Mouse (Mus musculus): ENCODE measurements around the gene Mad1l1. TPM values are rescaled to one million over a fixed set of nuclear protein-coding genes. Genes with fewer than 3 reads are reported as not detected.

Gene Mad1l1
- polyA plus RNA-seq, 1 experiment from 2014 or later = 43.7 TPM

DNA sequence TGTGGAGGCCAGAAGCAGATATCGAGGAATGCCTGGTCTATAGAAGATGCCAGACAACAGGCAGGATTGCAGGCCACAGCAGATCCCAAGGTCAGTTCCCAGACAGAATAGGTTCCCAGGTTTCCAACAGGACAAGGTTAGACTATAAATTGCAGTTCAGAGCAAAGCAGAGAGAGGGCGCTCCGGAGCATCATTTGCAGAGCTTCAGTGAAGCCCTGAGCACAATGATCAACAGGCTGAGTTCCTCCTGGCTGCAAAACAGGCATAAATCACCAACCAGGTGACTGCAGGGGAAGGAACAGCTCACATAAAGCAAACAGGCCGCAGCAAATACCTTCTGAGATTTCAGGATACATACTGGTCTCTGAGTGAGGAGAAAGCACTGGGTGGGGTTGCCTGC, 123.6 kb downstream of the Mad1l1 start:
- no peak overlapping the region for H3K4me2 ChIP-seq (ENCODE audit: low read depth, low read length)
- H3K27me3 ChIP-seq (ENCODE audit: control insufficient read depth, insufficient read depth, low read length) = no peaks in the 10 kb centered on the region
- peak; percentile 79 for DNase-seq (ENCODE audit: low spot score)
- H3K36me3 ChIP-seq (replicated peaks; ENCODE audit: control insufficient read depth, insufficient read depth, low read depth, low read length) = no peaks in the 10 kb centered on the region
- H3K4me1 ChIP-seq (ENCODE audit: control insufficient read depth, insufficient read depth, low read length) = no peaks in the 10 kb centered on the region
- ATAC-seq (replicated peaks; ENCODE audit: insufficient number of reproducible peaks, low FRiP score, low TSS enrichment, low read depth) = no peak
- no peak overlapping the region for H3K9ac ChIP-seq (replicated peaks; ENCODE audit: low read length)
- H3K27ac ChIP-seq (replicated peaks; ENCODE audit: low read depth, low read length) = no peak overlapping the region
- no peak overlapping the region for H3K4me3 ChIP-seq (ENCODE audit: low read depth, low read length)
- H3K9me3 ChIP-seq (replicated peaks; ENCODE audit: control insufficient read depth, low read length) = no peaks in the 10 kb centered on the region
- WGBS = 28% methylated on average over 4 of the region's 4 CpGs

DNA sequence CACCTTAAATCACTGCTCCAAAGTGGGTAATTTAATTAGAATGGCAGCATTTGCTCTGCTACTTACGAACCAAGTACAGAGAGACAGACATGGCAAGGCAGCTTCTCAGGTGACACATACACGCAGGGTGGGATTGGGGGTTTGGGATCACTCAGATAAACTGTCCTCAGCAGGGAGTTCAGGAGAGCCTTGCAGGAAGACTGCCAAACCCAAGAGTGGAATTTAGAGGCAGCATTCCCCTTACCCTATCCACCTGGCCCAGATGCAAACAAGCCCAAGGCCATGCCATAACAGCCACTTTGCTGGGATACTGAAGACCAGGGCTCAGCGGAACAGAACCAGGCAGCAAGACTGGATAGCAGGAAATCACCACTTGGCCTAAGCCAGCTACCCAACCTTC, 124.9 kb downstream of the Mad1l1 start:
- Histone ChIP-seq H3K9ac (replicated peaks; ENCODE audit: low read length) (no peak overlapping the region), H3K9me3 (replicated peaks; ENCODE audit: control insufficient read depth, low read length) (no peaks in the 10 kb centered on the region), H3K27me3 (ENCODE audit: control insufficient read depth, insufficient read depth, low read length) (no peaks in the 10 kb centered on the region), H3K27ac (replicated peaks; ENCODE audit: low read depth, low read length) (no peak overlapping the region), H3K4me3 (ENCODE audit: low read depth, low read length) (no peak overlapping the region), H3K36me3 (replicated peaks; ENCODE audit: control insufficient read depth, insufficient read depth, low read depth, low read length) (no peaks in the 10 kb centered on the region; the same call in 1 of the 2 replicates), H3K4me1 (ENCODE audit: control insufficient read depth, insufficient read depth, low read length) (no peaks in the 10 kb centered on the region), H3K4me2 (ENCODE audit: low read depth, low read length) (no peak overlapping the region)
- ATAC-seq (replicated peaks; ENCODE audit: insufficient number of reproducible peaks, low FRiP score, low TSS enrichment, low read depth) (no peak), DNase-seq (ENCODE audit: low spot score) (no peak)
- WGBS = 73% methylated on average over 3 of the region's 3 CpGs

DNA sequence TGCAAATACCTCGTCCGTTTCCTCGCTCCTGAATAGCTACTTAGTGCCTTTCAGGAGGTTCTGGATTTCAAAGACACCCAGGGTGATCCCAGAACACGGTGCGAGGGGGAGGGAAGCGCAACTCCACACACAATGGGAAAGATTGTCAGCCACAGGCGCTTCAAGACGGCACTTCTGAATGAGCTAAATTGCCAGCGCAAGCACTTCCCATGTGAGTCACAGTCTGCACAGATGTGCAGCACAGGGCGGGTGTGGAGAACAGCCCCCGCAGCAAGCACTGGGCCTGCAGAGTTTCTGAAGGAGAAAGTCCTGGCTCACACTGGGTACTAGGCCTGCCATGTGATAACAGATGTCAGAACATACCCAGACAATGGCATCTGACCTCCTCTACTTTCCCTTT, 127.2 kb downstream of the Mad1l1 start:
- Histone ChIP-seq H3K36me3 (replicated peaks; ENCODE audit: control insufficient read depth, insufficient read depth, low read depth, low read length) (no peaks in the 10 kb centered on the region; the same call in 1 of the 2 replicates), H3K4me1 (ENCODE audit: control insufficient read depth, insufficient read depth, low read length) (no peaks in the 10 kb centered on the region), H3K4me2 (ENCODE audit: low read depth, low read length) (no peak overlapping the region), H3K9me3 (replicated peaks; ENCODE audit: control insufficient read depth, low read length) (no peaks in the 10 kb centered on the region), H3K9ac (replicated peaks; ENCODE audit: low read length) (no peak overlapping the region), H3K27me3 (ENCODE audit: control insufficient read depth, insufficient read depth, low read length) (no peaks in the 10 kb centered on the region), H3K27ac (replicated peaks; ENCODE audit: low read depth, low read length) (no peak overlapping the region), H3K4me3 (ENCODE audit: low read depth, low read length) (no peak overlapping the region)
- ATAC-seq (replicated peaks; ENCODE audit: insufficient number of reproducible peaks, low FRiP score, low TSS enrichment, low read depth) (no peak), DNase-seq (ENCODE audit: low spot score) (no peak)
- WGBS = 52% methylated on average over 11 of the region's 11 CpGs

DNA sequence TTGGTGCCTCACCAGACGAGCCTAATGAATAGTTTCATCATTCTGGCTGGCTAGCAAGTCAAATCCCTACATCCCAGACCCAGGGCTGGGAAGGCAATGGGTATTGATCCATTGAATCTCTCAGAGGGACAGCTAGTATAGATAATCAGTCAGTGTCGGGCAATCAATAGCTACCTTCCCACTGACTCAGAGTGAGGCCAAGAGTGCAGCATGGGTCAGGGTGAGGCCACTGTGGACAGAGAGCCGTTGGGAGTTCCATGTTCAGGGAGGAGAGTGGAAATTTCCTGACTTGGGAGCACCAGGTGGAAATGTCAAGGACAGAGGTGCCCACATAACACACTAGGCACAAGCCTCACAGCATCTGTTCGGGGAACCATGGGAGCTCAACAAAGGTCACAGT, 129.8 kb downstream of the Mad1l1 start:
- H3K9me3 ChIP-seq (replicated peaks; ENCODE audit: control insufficient read depth, low read length) = no peaks in the 10 kb centered on the region
- H3K9ac ChIP-seq (replicated peaks; ENCODE audit: low read length) = no peak overlapping the region
- WGBS = 72% methylated on average over 4 of the region's 4 CpGs
- H3K4me3 ChIP-seq (ENCODE audit: low read depth, low read length) = no peak overlapping the region
- no peaks in the 10 kb centered on the region; the same call in 1 of the 2 replicates for H3K36me3 ChIP-seq (replicated peaks; ENCODE audit: control insufficient read depth, insufficient read depth, low read depth, low read length)
- no peak for ATAC-seq (replicated peaks; ENCODE audit: insufficient number of reproducible peaks, low FRiP score, low TSS enrichment, low read depth)
- no peak overlapping the region for H3K4me2 ChIP-seq (ENCODE audit: low read depth, low read length)
- no peaks in the 10 kb centered on the region for H3K27me3 ChIP-seq (ENCODE audit: control insufficient read depth, insufficient read depth, low read length)
- H3K27ac ChIP-seq (replicated peaks; ENCODE audit: low read depth, low read length) = no peak overlapping the region
- DNase-seq (ENCODE audit: low spot score) = no peak
- H3K4me1 ChIP-seq (ENCODE audit: control insufficient read depth, insufficient read depth, low read length) = no peaks in the 10 kb centered on the region

DNA sequence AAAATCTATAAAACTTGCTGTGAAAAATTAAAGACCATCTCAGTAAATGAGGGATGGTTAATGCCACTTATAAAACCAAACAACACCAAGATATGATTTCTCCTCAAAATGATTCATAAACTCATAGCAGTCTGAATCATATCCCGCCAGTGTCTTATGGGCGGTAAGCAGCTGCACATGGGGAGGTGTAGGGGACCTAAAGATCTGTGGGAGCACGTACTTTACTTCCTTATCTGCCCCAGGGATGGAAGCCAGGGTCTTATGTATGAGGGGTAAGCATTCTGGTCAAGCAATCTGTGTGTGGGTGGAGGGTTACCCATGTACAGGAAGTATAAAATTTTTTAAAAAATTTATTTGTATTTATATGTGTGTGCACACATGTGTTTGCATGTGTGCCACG, 135.0 kb downstream of the Mad1l1 start:
- Histone ChIP-seq H3K9me3 (replicated peaks; ENCODE audit: control insufficient read depth, low read length) (no peaks in the 10 kb centered on the region), H3K4me2 (ENCODE audit: low read depth, low read length) (no peak overlapping the region), H3K27ac (replicated peaks; ENCODE audit: low read depth, low read length) (no peak overlapping the region), H3K27me3 (ENCODE audit: control insufficient read depth, insufficient read depth, low read length) (no peaks in the 10 kb centered on the region), H3K4me1 (ENCODE audit: control insufficient read depth, insufficient read depth, low read length) (no peaks in the 10 kb centered on the region), H3K9ac (replicated peaks; ENCODE audit: low read length) (no peak overlapping the region), H3K4me3 (ENCODE audit: low read depth, low read length) (no peak overlapping the region), H3K36me3 (replicated peaks; ENCODE audit: control insufficient read depth, insufficient read depth, low read depth, low read length) (no peaks in the 10 kb centered on the region)
- WGBS = 89% methylated on average over 4 of the region's 4 CpGs
- no peak for DNase-seq (ENCODE audit: low spot score)
- ATAC-seq (replicated peaks; ENCODE audit: insufficient number of reproducible peaks, low FRiP score, low TSS enrichment, low read depth) = no peak

DNA sequence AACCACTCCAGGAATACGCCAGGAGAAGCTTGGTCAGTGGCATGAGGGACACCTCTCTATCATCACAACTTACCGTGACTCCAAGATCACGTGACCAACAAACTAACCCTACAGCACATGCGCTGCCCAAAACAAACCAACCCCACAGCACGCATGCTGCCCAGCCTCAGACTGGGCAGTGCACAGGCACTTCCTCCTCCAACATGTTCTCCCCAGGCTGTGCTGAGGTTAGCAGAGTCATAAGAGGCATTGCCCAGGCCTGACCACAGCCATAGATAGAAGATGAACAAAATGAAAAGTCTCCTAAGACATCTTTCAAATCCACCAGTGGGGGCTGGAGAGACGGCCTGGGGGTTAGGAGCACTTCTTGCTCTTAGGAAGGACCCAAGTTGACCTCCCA, 135.6 kb downstream of the Mad1l1 start:
- Histone ChIP-seq H3K9me3 (replicated peaks; ENCODE audit: control insufficient read depth, low read length) (no peaks in the 10 kb centered on the region), H3K4me3 (ENCODE audit: low read depth, low read length) (no peak overlapping the region), H3K9ac (replicated peaks; ENCODE audit: low read length) (no peak overlapping the region), H3K4me1 (ENCODE audit: control insufficient read depth, insufficient read depth, low read length) (no peaks in the 10 kb centered on the region), H3K36me3 (replicated peaks; ENCODE audit: control insufficient read depth, insufficient read depth, low read depth, low read length) (no peaks in the 10 kb centered on the region), H3K27ac (replicated peaks; ENCODE audit: low read depth, low read length) (no peak overlapping the region), H3K4me2 (ENCODE audit: low read depth, low read length) (no peak overlapping the region), H3K27me3 (ENCODE audit: control insufficient read depth, insufficient read depth, low read length) (no peaks in the 10 kb centered on the region)
- DNase-seq (ENCODE audit: low spot score) (no peak), ATAC-seq (replicated peaks; ENCODE audit: insufficient number of reproducible peaks, low FRiP score, low TSS enrichment, low read depth) (no peak)
- WGBS = 90% methylated on average over 6 of the region's 6 CpGs

DNA sequence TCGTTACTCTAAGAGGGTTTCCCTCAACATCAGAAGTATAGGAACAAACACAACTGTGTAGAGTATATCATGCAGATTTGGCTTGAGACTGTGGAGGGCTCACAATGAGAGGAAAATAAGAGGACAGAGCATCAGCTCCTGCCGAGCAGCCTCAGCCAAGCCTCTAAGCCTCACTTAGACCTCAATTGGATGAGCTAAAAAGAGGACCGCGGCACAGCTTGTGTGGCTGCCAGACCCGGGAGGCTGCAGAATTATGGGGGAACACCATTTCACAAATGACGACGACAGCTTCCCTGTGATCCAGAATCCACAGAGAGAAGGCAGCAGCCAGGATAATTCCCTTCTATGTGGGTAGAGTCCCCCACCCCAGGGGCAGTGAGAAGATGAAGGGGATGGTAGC, 138.0 kb downstream of the Mad1l1 start:
- Histone ChIP-seq H3K9ac (replicated peaks; ENCODE audit: low read length) (no peak overlapping the region), H3K9me3 (replicated peaks; ENCODE audit: control insufficient read depth, low read length) (no peaks in the 10 kb centered on the region), H3K27ac (replicated peaks; ENCODE audit: low read depth, low read length) (no peak overlapping the region), H3K27me3 (ENCODE audit: control insufficient read depth, insufficient read depth, low read length) (no peaks in the 10 kb centered on the region), H3K4me2 (ENCODE audit: low read depth, low read length) (no peak overlapping the region), H3K36me3 (replicated peaks; ENCODE audit: control insufficient read depth, insufficient read depth, low read depth, low read length) (no peaks in the 10 kb centered on the region), H3K4me3 (ENCODE audit: low read depth, low read length) (no peak overlapping the region), H3K4me1 (ENCODE audit: control insufficient read depth, insufficient read depth, low read length) (no peaks in the 10 kb centered on the region)
- WGBS = 85% methylated on average over 7 of the region's 7 CpGs
- ATAC-seq (replicated peaks; ENCODE audit: insufficient number of reproducible peaks, low FRiP score, low TSS enrichment, low read depth) = no peak
- no peak for DNase-seq (ENCODE audit: low spot score)

DNA sequence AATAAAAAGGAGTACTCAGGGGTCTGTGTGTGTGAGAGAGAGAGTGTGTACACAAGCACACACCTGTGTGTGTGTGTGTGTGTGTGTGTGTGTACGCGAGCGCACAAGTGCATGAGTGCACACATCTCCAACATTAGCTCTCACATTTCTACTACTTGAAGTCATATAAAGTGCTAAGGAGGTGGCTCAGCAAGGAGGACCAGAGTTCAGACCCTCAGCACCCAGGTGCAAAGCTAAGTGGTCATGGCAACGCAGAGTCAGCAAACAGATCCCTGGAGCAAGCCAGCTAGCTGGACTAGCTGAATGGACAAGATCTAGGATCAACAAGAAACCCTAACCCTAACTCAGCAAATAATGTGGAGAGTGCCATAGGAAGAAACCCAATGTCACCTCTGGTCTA, 139.0 kb downstream of the Mad1l1 start:
- Histone ChIP-seq H3K4me3 (ENCODE audit: low read depth, low read length) (no peak overlapping the region), H3K27ac (replicated peaks; ENCODE audit: low read depth, low read length) (no peak overlapping the region), H3K9ac (replicated peaks; ENCODE audit: low read length) (no peak overlapping the region), H3K27me3 (ENCODE audit: control insufficient read depth, insufficient read depth, low read length) (no peaks in the 10 kb centered on the region), H3K4me1 (ENCODE audit: control insufficient read depth, insufficient read depth, low read length) (no peaks in the 10 kb centered on the region), H3K36me3 (replicated peaks; ENCODE audit: control insufficient read depth, insufficient read depth, low read depth, low read length) (no peaks in the 10 kb centered on the region), H3K4me2 (ENCODE audit: low read depth, low read length) (no peak overlapping the region), H3K9me3 (replicated peaks; ENCODE audit: control insufficient read depth, low read length) (no peaks in the 10 kb centered on the region)
- no peak for ATAC-seq (replicated peaks; ENCODE audit: insufficient number of reproducible peaks, low FRiP score, low TSS enrichment, low read depth)
- no peak for DNase-seq (ENCODE audit: low spot score)
- WGBS = 97% methylated on average over 4 of the region's 4 CpGs
